Mouse (Mus musculus) lung, embryonic 16.5 days (tissue): ENCODE data around the gene Klf4. TPM values are rescaled to one million over a fixed set of nuclear protein-coding genes. Genes with fewer than 3 reads are reported as not detected.

ENCODE experiments used
- ATAC-seq: fragments of 200-750 bp; cut with Nextera tagmentation; 2 replicates; pipeline ENCODE4 v1.8.0; 2017; ENCODE audit warnings: low read depth, mild to moderate bottlenecking, moderate library complexity
- H3K27ac ChIP-seq: fragments of 300-500 bp; sonication (generic); 2 replicates; pipeline ENCODE4 v1.5.1; 2014; ENCODE audit warnings: mild to moderate bottlenecking, control low read depth, low read length
- H3K27me3 ChIP-seq: fragments of 300-500 bp; sonication (generic); 2 replicates; pipeline ENCODE4 v1.6.1; 2014; ENCODE audit warnings: low read depth, low read length, mixed read lengths; ENCODE audit not compliant: control insufficient read depth, insufficient read depth
- H3K36me3 ChIP-seq: fragments of 300-500 bp; sonication (generic); 2 replicates; pipeline ENCODE4 v1.6.1; 2014; ENCODE audit warnings: low read length; ENCODE audit not compliant: control insufficient read depth, insufficient read depth
- H3K4me1 ChIP-seq: fragments of 300-500 bp; sonication (generic); replicated peaks from 2 replicates; pipeline ENCODE4 v1.6.1; 2014; ENCODE audit warnings: low read length, mixed read lengths; ENCODE audit not compliant: control insufficient read depth, insufficient read depth
- H3K4me2 ChIP-seq: fragments of 300-500 bp; sonication (generic); 2 replicates; pipeline ENCODE4 v1.6.1; 2014; ENCODE audit warnings: low read depth, low read length, control low read depth
- H3K4me3 ChIP-seq: fragments of 300-500 bp; sonication (generic); 2 replicates; pipeline ENCODE4 v1.5.1; 2014; ENCODE audit warnings: mild to moderate bottlenecking, low read length, control low read depth
- H3K9ac ChIP-seq: fragments of 300-500 bp; sonication (generic); 2 replicates; pipeline ENCODE4 v1.6.1; 2014; ENCODE audit warnings: low read length, control low read depth
- H3K9me3 ChIP-seq: fragments of 300-500 bp; sonication (generic); 2 replicates; pipeline ENCODE4 v1.6.1; 2016; ENCODE audit warnings: low read length; ENCODE audit not compliant: control insufficient read depth
- WGBS: fragments of 180-500 bp; shearing (Covaris S2); extraction: QIAGEN DNeasy Blood & Tissue Kit; methylation state at CpG from one replicate; pipeline ENCODE4 v1.1.7; 2014; 5-methylcytosine and 5-hydroxymethylcytosine counted together
- polyA plus RNA-seq: library from polyadenylated mRNA; unstranded; fragments of >200 nt; fragmentation: Nextera tagmentation; extraction: Ambion mirVana; gene quantifications from 2 replicates; pipeline ENCODE4 v1.2.1, GENCODE M21; 2015

The Klf4 gene
- polyA plus RNA-seq, 1 experiment from 2014 or later, result 9.4 TPM

- no peaks in the 10 kb centered on the region for H3K27me3 ChIP-seq
- 84% methylated on average over 7 of the region's 7 CpGs for WGBS
- H3K4me2 ChIP-seq, result no peak overlapping the region
- no peak for ATAC-seq
- H3K9ac ChIP-seq, result no peak overlapping the region
- no peak overlapping the region for H3K27ac ChIP-seq
- H3K4me3 ChIP-seq, result no peak overlapping the region
- H3K36me3 ChIP-seq, result no peaks in the 10 kb centered on the region
- H3K4me1 ChIP-seq, result peaks cover 9% of the 10 kb centered on the region
- no peaks in the 10 kb centered on the region for H3K9me3 ChIP-seq
Observed at GRCm38 (mm10) chr4:55477210-55477759, 55.0 kb downstream of the Klf4 start.

Other genes with a start within 250 kb of the Klf4 start
- gene Rad23b, start 182.4 kb downstream of the Klf4 start, polyA plus RNA-seq, result 57.8 and 68.7 TPM in 2 replicates